Mouse (Mus musculus) cerebellum, adult 2 months (tissue): ENCODE data around the gene Rad51ap1.

ENCODE experiments used
- CTCF ChIP-seq: fragments of 200-500 bp; IDR thresholded peaks from 2 replicates; pipeline ENCODE4 v1.5.1; 2011; ENCODE audit warnings: low read depth, mild to moderate bottlenecking, control low read depth, low read length, moderate library complexity, borderline replicate concordance; ENCODE audit not compliant: insufficient read depth
- POLR2A ChIP-seq: fragments of 200-500 bp; IDR thresholded peaks from 2 replicates; pipeline ENCODE4 v1.6.1; 2011; ENCODE audit warnings: low read length, control low read depth, borderline replicate concordance; ENCODE audit not compliant: insufficient read depth

- TF ChIP-seq CTCF, result no peak
- no peak for TF ChIP-seq POLR2A
Measured at GRCm38 (mm10) chr6:126962709-126963108, 23.3 kb upstream of the Rad51ap1 start.
